Mouse (Mus musculus) liver, postnatal 0 days (tissue): ENCODE data around the gene Efemp1. TPM values are rescaled to one million over a fixed set of nuclear protein-coding genes. Genes with fewer than 3 reads are reported as not detected.

Experiments used
- ATAC-seq: fragments of 200-750 bp; cut with Nextera tagmentation; 2 replicates; pipeline ENCODE4 v1.8.0; 2017; ENCODE audit warnings: mild to moderate bottlenecking, moderate library complexity
- DNase-seq: peaks from one replicate; pipeline ENCODE4 v3.0.0-alpha.2; 2016
- H3K27ac ChIP-seq: fragments of 300-500 bp; sonication (generic); 2 replicates; pipeline ENCODE4 v1.5.1; 2014; ENCODE audit warnings: antibody characterized with exemption, moderate library complexity, mild to moderate bottlenecking, low read depth
- H3K27me3 ChIP-seq: fragments of 300-500 bp; sonication (generic); 2 replicates; pipeline ENCODE4 v1.6.1; 2014; ENCODE audit warnings: low read length, control low read depth, mixed read lengths; ENCODE audit not compliant: insufficient read depth
- H3K36me3 ChIP-seq: fragments of 300-500 bp; sonication (generic); replicated peaks from 2 replicates; pipeline ENCODE4 v1.6.1; 2014; ENCODE audit warnings: mild to moderate bottlenecking, control low read depth, low read length, moderate library complexity, mixed read lengths; ENCODE audit not compliant: insufficient read depth
- H3K4me1 ChIP-seq: fragments of 300-500 bp; sonication (generic); 2 replicates; pipeline ENCODE4 v1.6.1; 2014; ENCODE audit warnings: antibody characterized with exemption, mild to moderate bottlenecking, control low read depth; ENCODE audit not compliant: insufficient read depth
- H3K4me2 ChIP-seq: fragments of 300-500 bp; sonication (generic); 2 replicates; pipeline ENCODE4 v1.6.1; 2014; ENCODE audit warnings: low read depth, mild to moderate bottlenecking, low read length, moderate library complexity, mixed read lengths
- H3K4me3 ChIP-seq: fragments of 300-500 bp; sonication (generic); 2 replicates; pipeline ENCODE4 v1.5.1; 2014; ENCODE audit warnings: low read depth, low read length
- H3K9ac ChIP-seq: fragments of 300-500 bp; sonication (generic); replicated peaks from 2 replicates; pipeline ENCODE4 v1.6.1; 2014; ENCODE audit warnings: mild to moderate bottlenecking, moderate library complexity
- H3K9me3 ChIP-seq: fragments of 300-500 bp; sonication (generic); 2 replicates; pipeline ENCODE4 v1.6.1; 2016; ENCODE audit warnings: mild to moderate bottlenecking, control low read depth, low read length, mixed read lengths
- CTCF ChIP-seq: sonication (generic); IDR thresholded peaks from 2 replicates; pipeline ENCODE4 v1.5.1; 2016; ENCODE audit warnings: antibody characterized with exemption, low read depth
- EP300 ChIP-seq: IDR thresholded peaks from 2 replicates; pipeline ENCODE4 v1.6.1; 2016; ENCODE audit warnings: antibody characterized with exemption, low read depth, mild to moderate bottlenecking
- WGBS: fragments of 180-500 bp; shearing (Covaris S2); extraction: QIAGEN DNeasy Blood & Tissue Kit; methylation state at CpG from one replicate; pipeline ENCODE4 v1.1.7; 2014; ENCODE audit not compliant: insufficient replicate concordance; 5-methylcytosine and 5-hydroxymethylcytosine counted together
- polyA plus RNA-seq: library from polyadenylated mRNA; unstranded; fragments of >200 nt; fragmentation: Nextera tagmentation; extraction: Ambion mirVana; gene quantifications from 2 replicates; pipeline ENCODE4 v1.2.1, GENCODE M21; 2015

Efemp1 gene
- polyA plus RNA-seq, 1 experiment from 2014 or later = 2.3 TPM

GRCm38 (mm10) chr11:28955305-28955701, 102.3 kb downstream of the Efemp1 start:
- H3K27me3 ChIP-seq = no peaks in the 10 kb centered on the region
- H3K4me1 ChIP-seq = no peaks in the 10 kb centered on the region
- H3K36me3 ChIP-seq = no peaks in the 10 kb centered on the region
- H3K27ac ChIP-seq = no peak overlapping the region
- H3K9me3 ChIP-seq = no peaks in the 10 kb centered on the region
- no peak overlapping the region for H3K9ac ChIP-seq
- TF ChIP-seq EP300 (no peak), CTCF (no peak)
- no peak overlapping the region for H3K4me2 ChIP-seq
- DNase-seq = no peak
- ATAC-seq = no peak
- H3K4me3 ChIP-seq = no peak overlapping the region

- WGBS = 80% methylated on average over 1 of the region's 1 CpGs
Observed at GRCm38 (mm10) chr11:28961381-28961780, 108.4 kb downstream of the Efemp1 start.

More at GRCm38 (mm10) chr11:28961381-28961780, 108.4 kb downstream of the Efemp1 start:
- no peak for TF ChIP-seq CTCF
- TF ChIP-seq EP300 = no peak
- no peaks in the 10 kb centered on the region for H3K36me3 ChIP-seq
- no peak for DNase-seq
- H3K4me2 ChIP-seq = no peak overlapping the region
- no peak overlapping the region for H3K4me3 ChIP-seq
- H3K4me1 ChIP-seq = no peaks in the 10 kb centered on the region
- no peaks in the 10 kb centered on the region for H3K27me3 ChIP-seq
- H3K9me3 ChIP-seq = no peaks in the 10 kb centered on the region
- no peak for ATAC-seq
- H3K27ac ChIP-seq = no peak overlapping the region
- H3K9ac ChIP-seq = no peak overlapping the region
